Mouse (Mus musculus) olfactory bulb, adult 2 months (tissue): ENCODE measurements around the gene Polr2h. TPM values are rescaled to one million over a fixed set of nuclear protein-coding genes. Genes with fewer than 3 reads are reported as not detected.

ENCODE experiments used
- H3K27ac ChIP-seq: fragments of 200-500 bp; 2 replicates; pipeline ENCODE4 v1.5.1; 2012; ENCODE audit warnings: low read depth, low read length; ENCODE audit not compliant: insufficient read depth
- H3K4me1 ChIP-seq: fragments of 200-500 bp; 2 replicates; pipeline ENCODE4 v1.6.1; 2012; ENCODE audit warnings: low read length; ENCODE audit not compliant: control insufficient read depth, insufficient read depth
- H3K4me3 ChIP-seq: fragments of 200-500 bp; 2 replicates; pipeline ENCODE4 v1.5.1; 2012; ENCODE audit warnings: mild to moderate bottlenecking, low read depth, low read length, moderate library complexity; ENCODE audit not compliant: insufficient read depth
- CTCF ChIP-seq: fragments of 200-500 bp; IDR thresholded peaks from 2 replicates; pipeline ENCODE4 v1.5.1; 2012; ENCODE audit warnings: low read depth, mild to moderate bottlenecking, low read length, moderate library complexity; ENCODE audit not compliant: insufficient read depth
- POLR2A ChIP-seq: fragments of 200-500 bp; IDR thresholded peaks from 2 replicates; pipeline ENCODE4 v1.6.1; 2012; ENCODE audit warnings: mild to moderate bottlenecking, low read depth, low read length, moderate library complexity; ENCODE audit not compliant: insufficient read depth
- WGBS: fragments of 180-500 bp; shearing (Covaris S2); methylation state at CpG from one replicate; pipeline ENCODE4 v1.1.7; 2018; 5-methylcytosine and 5-hydroxymethylcytosine counted together
- polyA plus RNA-seq: library from polyadenylated mRNA; stranded (reverse); fragments of >200 nt; gene quantifications from 2 replicates; pipeline ENCODE4 v1.2.4, GENCODE M21; 2012; ENCODE audit warnings: low replicate concordance; ENCODE audit not compliant: missing spikeins, insufficient read depth, insufficient read length

Polr2h gene
- polyA plus RNA-seq, 1 experiment = not detected

- WGBS = 93% methylated on average over 7 of the region's 7 CpGs
- no peaks in the 10 kb centered on the region for H3K4me1 ChIP-seq
- no peak overlapping the region for H3K4me3 ChIP-seq
- no peak for TF ChIP-seq POLR2A
- no peak for TF ChIP-seq CTCF
- no peak overlapping the region for H3K27ac ChIP-seq
Measured at GRCm38 (mm10) chr16:20725321-20725720, 7.9 kb downstream of the Polr2h start.

- TF ChIP-seq CTCF (no peak), POLR2A (no peak)
- no peak overlapping the region for H3K27ac ChIP-seq
- no peak overlapping the region for H3K4me3 ChIP-seq
- WGBS = 89% methylated on average over 4 of the region's 4 CpGs
- no peaks in the 10 kb centered on the region for H3K4me1 ChIP-seq
Measured at GRCm38 (mm10) chr16:20725750-20726149, 8.3 kb downstream of the Polr2h start.

GRCm38 (mm10) chr16:20726384-20726783, 8.9 kb downstream of the Polr2h start:
- TF ChIP-seq CTCF (no peak), POLR2A (no peak)
- 71% methylated on average over 1 of the region's 1 CpGs for WGBS
- no peak overlapping the region for H3K4me3 ChIP-seq

GRCm38 (mm10) chr16:20730293-20730711, 12.8 kb downstream of the Polr2h start:
- 59% methylated on average over 5 of the region's 5 CpGs for WGBS
- TF ChIP-seq CTCF = no peak
- no peak for TF ChIP-seq POLR2A
- Histone ChIP-seq H3K4me1 (peaks cover 12% of the 10 kb centered on the region), H3K27ac (no peak overlapping the region), H3K4me3 (no peak overlapping the region)

More at GRCm38 (mm10) chr16:20726384-20726783, 8.9 kb downstream of the Polr2h start:
- Histone ChIP-seq H3K4me1 (no peaks in the 10 kb centered on the region), H3K27ac (no peak overlapping the region)

- Histone ChIP-seq H3K4me1 (peaks cover 12% of the 10 kb centered on the region), H3K4me3 (no peak overlapping the region), H3K27ac (no peak overlapping the region)
- WGBS = 78% methylated on average over 5 of the region's 5 CpGs
- TF ChIP-seq POLR2A (no peak), CTCF (no peak)
Measured at GRCm38 (mm10) chr16:20731688-20732087, 14.2 kb downstream of the Polr2h start.

GRCm38 (mm10) chr16:20732251-20732924, 14.9 kb downstream of the Polr2h start:
- Histone ChIP-seq H3K4me3 (peak overlapping the region; percentile 64), H3K4me1 (peaks cover 12% of the 10 kb centered on the region), H3K27ac (no peak overlapping the region)
- WGBS = 3% methylated on average over 30 of the region's 30 CpGs
- TF ChIP-seq CTCF (no peak), POLR2A (no peak)

GRCm38 (mm10) chr16:20732925-20733730, 15.7 kb downstream of the Polr2h start, which contains the start of gene Chrd:
Gene Chrd (plus strand): TSS chr16:20733127.
- Histone ChIP-seq H3K4me3 (peak within 1 kb of the TSS; percentile 64), H3K4me1 (peaks cover 12% of the 10 kb centered on the region), H3K27ac (no peak within 1 kb of the TSS)
- WGBS = under 1% methylated on average over 68 of the region's 70 CpGs
- TF ChIP-seq CTCF (no peak), POLR2A (no peak)

GRCm38 (mm10) chr16:20733731-20734730, 16.6 kb downstream of the Polr2h start, which contains the start of gene Thpo:
Gene Thpo (minus strand): TSS chr16:20734511.
- peak within 1 kb of the TSS; percentile 64 for H3K4me3 ChIP-seq
- H3K4me1 ChIP-seq = peaks cover 12% of the 10 kb centered on the region
- TF ChIP-seq CTCF = no peak
- no peak for TF ChIP-seq POLR2A
- no peak within 1 kb of the TSS for H3K27ac ChIP-seq
- WGBS = 12% methylated on average over 45 of the region's 45 CpGs
